Mouse (Mus musculus): ENCODE data around the gene Hipk2.

Hipk2 gene

GRCm38 (mm10) chr6:38785747-38786146 is 90.2 kb downstream of the Hipk2 start:
- no peak for DNase-seq

GRCm38 (mm10) chr6:38779411-38779810 is 96.6 kb downstream of the Hipk2 start:
- DNase-seq, result no peak

DNA sequence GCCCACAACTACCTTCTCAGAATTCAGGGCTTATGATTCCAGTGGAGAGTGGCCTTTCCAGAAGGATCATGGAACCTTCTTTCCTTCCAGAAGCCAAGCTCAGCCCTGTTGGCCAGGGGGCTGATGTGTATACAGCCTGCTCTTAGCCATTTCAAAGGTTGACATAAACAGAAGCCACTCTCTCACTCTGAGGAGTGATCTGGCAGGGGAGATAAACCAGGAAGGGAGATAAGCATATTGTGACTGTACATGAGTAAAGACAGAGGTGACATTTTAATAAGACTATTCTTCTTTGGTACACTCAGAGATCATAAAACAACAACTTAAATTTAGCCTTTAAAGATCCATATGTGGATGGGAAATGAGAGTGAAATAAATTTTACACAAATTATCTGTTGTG is 97.1 kb downstream of the Hipk2 start:
- DNase-seq, result no peak

- no peak for DNase-seq
These were observed 99.9 kb downstream of the Hipk2 start for GRCm38 (mm10) chr6:38776000-38776584.

- DNase-seq, result no peak
These were observed 103.0 kb downstream of the Hipk2 start for GRCm38 (mm10) chr6:38772836-38773518.

DNA sequence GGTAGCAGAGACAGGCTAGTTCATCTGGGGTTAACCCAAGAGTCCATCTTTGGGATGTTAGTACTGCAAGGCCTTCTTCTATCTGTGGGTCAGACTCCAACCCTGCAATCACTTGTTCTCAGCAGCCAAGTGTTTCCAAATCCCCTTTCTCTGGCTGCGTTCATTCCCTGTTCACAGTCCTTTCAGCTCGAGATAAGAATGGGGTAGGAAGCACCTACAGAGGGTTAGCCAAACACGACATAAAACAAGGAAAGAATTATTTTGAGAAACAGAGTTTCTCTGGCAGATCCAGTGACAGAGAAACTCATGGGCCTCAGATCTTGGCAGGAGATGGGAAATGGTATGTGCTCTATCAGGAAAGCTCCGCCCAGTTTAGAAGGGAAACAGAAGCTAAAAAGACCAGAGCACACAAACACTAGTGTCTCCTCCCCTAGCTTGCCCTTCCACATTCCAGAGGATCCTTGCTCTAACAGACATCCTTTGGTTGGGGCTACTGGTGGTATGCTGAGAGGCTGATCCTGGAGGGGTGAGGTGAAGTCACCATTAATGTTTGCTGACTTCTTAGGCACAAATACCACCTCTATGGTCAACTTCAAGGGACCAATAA is 104.8 kb downstream of the Hipk2 start:
- DNase-seq, result no peak

DNA sequence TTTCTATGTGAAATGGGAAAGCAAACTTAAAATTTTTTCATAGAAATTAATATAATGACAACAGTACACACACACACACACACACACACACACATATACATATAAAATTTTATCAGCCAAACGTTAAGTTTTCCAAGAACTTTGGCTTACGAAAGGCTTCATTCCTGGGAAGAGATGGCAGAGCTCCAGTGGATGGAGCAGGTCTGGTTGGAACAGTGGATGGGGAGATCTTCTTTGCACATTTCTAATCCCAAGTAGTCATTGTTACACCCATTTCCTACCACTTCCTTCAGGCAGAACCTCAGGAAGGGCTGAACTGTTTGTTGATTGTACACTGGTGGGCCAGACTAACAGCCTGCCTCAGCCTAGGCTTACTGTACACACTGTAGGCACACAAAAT is 106.3 kb downstream of the Hipk2 start:
- no peak for DNase-seq

DNA sequence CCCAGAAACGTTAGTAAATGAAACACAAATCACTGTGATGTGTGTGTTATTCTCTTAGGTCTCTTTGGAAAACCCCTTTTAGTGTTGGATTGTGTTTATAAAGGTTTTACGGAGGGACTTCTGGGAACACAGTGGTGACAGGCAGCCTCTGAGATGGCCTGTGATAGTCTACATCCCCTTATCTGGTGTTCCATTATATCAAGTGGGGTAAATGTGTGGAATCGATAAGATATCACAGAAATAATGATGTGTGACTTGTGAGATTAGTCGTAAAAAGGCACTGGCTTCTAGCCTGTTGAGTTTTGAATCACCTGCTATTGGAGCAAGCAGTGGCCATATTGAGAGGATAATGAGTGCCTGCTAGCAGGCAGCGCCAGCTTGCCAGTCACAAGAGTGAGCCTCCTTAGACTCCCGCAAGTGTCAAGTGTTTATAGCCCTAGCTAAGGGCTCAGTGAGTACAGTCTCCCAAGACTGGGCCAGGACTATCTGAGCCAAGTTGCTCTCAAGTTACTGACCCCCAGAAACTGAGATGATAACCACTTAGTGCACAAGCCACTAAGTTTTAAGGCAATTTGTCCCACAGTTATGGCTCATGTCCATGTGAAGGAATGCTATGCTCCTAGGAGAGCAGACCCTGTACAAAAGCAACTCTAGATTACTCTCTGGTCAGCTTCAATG is 113.2 kb downstream of the Hipk2 start:
- DNase-seq, result no peak

- DNase-seq, result no peak
These were observed 114.0 kb downstream of the Hipk2 start for GRCm38 (mm10) chr6:38762006-38762405.

GRCm38 (mm10) chr6:38760911-38761706 is 114.9 kb downstream of the Hipk2 start:
- DNase-seq, result no peak

DNA sequence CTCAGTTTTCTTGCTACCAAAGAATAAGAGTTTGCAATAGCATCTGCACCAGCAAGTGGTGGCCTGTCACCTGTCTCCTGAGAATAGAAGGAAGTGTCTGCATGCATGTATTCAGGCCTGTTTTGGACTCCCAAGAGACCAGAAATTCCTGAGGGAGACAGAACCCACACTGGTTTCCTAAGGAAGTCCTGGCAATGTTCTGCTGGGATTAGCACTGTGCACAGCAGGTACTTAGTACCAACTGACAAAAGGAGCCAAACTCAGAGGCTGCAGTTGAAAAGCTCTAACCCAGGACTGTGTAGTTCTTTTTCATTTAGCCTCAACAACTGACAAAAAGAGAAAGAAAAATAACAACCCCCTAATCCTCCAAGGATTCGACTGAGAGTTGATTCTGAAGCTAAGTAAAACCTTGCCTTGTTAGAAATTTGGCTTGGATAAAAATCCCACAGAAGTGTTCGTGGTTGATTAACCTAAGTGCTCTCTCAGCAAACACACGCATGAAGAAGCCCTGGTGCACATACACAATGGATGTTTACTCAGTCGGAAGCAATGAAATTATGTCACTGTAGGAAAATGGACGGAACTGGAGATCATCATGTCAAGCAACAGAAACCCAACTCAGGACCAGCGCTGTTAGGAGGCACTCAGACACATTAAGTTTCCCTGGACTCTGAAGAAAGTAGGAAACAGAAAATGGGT is 115.9 kb downstream of the Hipk2 start:
- DNase-seq, result no peak

DNA sequence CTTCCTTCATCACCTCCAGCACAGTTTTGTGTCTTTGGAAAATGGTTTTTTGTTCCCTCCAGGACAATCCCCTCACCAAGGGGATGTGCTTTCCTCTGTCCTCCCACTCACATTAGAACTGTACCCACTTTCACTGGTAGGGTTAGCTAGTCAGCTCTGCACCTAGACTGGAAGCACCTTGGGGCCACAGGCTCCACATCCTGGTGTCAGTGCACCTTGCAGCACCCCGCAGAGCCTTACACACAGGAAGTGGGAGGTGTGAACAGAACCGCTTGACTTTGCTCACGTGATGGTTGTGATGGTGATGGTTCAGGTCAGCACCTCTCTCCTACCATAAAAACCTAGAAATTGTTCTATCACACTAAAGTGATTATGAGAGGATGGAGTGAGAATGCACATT is 116.8 kb downstream of the Hipk2 start:
- DNase-seq, result no peak

DNA sequence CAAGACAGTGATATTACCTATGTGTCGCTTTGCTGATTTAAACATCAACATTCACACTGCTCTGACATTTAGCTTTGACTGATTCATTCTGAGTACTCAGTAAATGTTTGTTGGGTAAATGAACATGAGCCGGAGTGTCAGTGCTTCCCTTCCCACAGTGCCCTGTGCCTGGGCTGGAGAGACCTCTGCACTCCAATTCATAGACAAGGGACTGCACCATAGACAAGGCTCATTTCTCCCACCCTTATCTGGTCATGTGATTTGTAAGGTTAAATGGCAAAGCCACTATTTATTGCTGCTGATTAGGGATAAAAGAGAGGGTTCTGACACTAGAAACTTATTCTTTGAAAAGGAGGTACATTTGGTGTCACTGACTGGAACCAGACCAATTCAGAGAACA is 118.4 kb downstream of the Hipk2 start:
- DNase-seq, result no peak

- DNase-seq, result no peak
These were observed 119.0 kb downstream of the Hipk2 start for GRCm38 (mm10) chr6:38756968-38757367.

DNA sequence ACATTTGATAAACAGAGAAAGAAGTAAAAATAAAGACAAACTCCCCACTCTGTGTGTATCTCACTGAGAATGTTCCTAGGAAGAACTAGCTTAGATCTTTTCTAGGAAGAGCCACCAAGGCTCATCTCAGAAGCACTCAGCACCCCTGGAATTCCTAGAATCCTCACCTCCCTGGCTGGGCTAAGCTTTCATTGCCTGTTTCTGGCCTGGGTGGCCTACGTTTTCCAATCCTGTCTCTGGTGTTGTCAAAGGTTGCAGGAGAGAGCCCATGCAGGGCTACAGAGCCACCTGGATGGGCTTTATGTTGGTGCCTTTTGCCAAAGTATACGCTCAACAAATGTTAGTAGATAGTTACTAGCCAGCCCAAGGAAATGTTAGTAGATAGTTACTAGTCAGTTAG is 120.0 kb downstream of the Hipk2 start:
- DNase-seq, result no peak

DNA sequence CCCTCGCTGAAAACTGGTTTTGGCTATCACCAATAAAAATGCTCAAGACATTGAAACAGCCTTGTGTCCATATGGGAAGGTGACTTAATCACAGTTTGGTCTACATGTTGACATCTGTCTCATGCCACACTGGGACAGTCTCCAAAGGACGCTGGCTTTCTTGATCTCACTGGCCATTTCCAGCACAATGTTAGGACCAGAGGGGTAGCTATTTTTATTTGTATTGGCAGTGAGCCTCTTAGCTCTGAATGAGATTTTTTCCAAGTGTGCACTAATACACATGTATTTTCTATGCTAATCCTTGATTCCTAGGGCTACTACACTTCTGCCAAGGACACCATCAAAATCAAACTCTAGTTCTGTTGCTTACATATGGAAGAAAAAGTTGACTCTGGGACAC is 120.8 kb downstream of the Hipk2 start:
- DNase-seq, result no peak

GRCm38 (mm10) chr6:38753729-38754128 is 122.2 kb downstream of the Hipk2 start:
- peak; percentile 56 for DNase-seq

DNA sequence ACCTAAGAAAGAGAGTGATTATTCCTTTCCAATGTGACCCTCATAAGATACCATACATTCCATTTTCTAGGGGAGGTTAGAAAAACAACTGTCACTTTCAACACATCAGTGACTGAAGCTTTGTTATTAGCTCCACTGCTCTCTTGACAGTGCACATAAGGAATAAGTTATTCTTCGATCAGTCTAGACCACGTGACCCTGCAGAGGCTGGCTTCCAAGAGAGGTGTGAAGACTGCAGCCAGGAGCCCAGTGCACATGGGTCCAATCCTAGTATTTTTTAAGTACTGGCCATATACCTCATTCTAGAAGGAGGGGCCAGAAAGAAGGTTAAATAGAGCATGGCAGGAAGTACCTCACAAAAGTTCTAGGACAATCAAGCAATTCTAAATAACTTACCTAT is 122.9 kb downstream of the Hipk2 start:
- no peak for DNase-seq

GRCm38 (mm10) chr6:38752495-38752894 is 123.5 kb downstream of the Hipk2 start:
- no peak for DNase-seq

DNA sequence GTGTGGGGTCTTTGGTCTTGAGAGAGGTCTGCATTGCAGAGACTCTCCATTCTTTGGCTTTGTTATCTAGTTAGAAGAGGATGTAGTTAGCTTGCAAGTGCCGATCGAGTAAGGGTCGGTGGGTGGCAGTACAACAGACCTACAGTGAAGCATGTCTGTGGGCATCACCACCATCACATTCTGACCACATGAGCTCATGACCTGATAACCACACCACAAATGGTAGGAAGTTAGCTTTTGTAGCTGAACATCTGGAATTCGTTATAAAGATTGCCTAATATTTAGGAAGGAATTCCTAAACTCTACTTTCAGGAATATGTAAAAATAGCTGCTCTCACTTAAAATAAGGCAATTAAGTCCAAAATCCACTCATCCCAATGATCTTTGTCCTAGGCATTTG is 127.9 kb downstream of the Hipk2 start:
- DNase-seq, result no peak

DNA sequence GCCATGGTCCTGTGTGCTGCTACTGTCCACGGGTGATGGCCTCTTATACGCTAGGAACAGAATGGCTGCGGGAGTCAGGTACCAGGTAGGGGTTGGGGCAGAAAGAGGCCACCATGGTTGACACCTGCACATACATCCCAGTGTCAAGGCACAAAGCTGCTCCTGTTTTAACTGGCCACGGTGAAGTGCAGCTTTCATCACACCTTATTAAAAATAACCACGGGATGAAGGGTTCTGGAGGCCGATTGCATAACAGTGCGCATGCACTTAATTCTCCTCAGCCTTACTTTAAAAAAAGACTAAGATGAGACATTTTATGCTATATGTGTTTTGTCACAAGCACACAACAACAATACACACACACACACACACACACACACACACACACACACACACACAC is 132.6 kb downstream of the Hipk2 start:
- no peak for DNase-seq

DNA sequence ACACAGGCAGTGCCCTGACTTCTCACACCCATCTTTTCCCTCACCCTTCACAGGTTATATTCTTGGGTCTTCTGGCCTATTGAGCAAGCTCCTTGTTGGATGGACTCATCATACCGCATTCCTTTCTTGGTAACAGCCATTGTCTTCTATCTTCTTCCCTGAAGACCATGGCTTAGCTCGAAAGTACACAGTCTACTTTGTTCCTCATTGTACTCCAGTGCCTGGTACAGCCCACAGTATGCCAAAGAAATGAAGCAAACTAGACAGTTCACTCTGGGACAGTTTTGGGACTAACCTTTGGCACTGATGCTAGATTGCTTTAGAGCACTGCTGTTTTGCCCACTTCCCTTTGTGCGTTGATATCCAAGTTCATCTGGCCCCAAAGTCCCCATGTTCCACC is 133.5 kb downstream of the Hipk2 start:
- no peak for DNase-seq

DNA sequence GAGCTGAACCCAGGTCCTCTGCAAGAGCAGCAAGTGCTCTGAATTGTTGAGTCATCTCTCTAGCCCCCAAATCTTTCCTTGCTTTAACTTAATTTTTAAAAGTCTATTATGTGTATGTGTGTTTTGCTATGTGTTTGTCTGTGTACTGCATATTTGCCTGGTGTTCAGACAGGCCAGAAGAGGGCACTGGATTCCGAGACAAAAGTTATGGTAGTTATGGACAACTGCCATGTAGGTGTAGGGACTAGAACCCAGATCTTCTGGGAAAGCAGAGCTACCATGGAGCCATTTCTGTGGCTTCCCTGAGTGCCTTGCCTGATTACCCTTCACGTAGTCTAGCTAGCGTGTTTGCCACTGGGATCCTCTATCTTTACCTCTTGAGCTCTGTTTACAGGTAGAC is 134.9 kb downstream of the Hipk2 start:
- DNase-seq, result no peak

Measured in kidney, adult 18-20 months (tissue).